Mouse (Mus musculus) adrenal gland, adult 8-10 months (tissue): ENCODE results near the gene Cd68. TPM values are rescaled to one million over a fixed set of nuclear protein-coding genes. Genes with fewer than 3 reads are reported as not detected.
"Not testable (repeated sequence)": the region's sequence is repeated elsewhere in the genome, so short reads cannot be mapped to it uniquely, and the experiment has no call there.

Experiments used
- DNase-seq: peaks from one replicate; pipeline ENCODE4 v3.0.0; 2022
- microRNA-seq, 2 experiments: library from miRNA; unstranded; fragments of <30 nt; microRNA quantifications; one replicate each; pipeline ENCODE4 v1.2.0; 2022
- total RNA-seq, 4 experiments: library from RNA; stranded (reverse); gene quantifications; 2 replicates each; pipeline ENCODE4 v1.2.4; 2022

The Cd68 gene
- total RNA-seq, 4 experiments from 2014 or later, result 17.9 to 43.8 (median 30.0) TPM

- no peak for DNase-seq
Measured at GRCm38 (mm10) chr11:69623006-69623405, 42.9 kb downstream of the Cd68 start.

- DNase-seq, result no peak
Measured at GRCm38 (mm10) chr11:69622406-69622805, 43.5 kb downstream of the Cd68 start.

GRCm38 (mm10) chr11:69621571-69622268, 44.2 kb downstream of the Cd68 start, which contains the start of gene Sat2:
TSS of gene Sat2 (plus strand) at chr11:69622024.
- no peak for DNase-seq

- no peak for DNase-seq
Measured at GRCm38 (mm10) chr11:69620394-69621081, 45.4 kb downstream of the Cd68 start.

GRCm38 (mm10) chr11:69617805-69618204, 48.1 kb downstream of the Cd68 start, which contains the start of gene Shbg:
TSS of gene Shbg (minus strand) at chr11:69617905.
- DNase-seq, result no peak

GRCm38 (mm10) chr11:69616781-69617180, 49.2 kb downstream of the Cd68 start:
- DNase-seq, result no peak

GRCm38 (mm10) chr11:69614257-69614588, 51.7 kb downstream of the Cd68 start:
- DNase-seq, result not testable (repeated sequence)

Small RNA genes lying within 50 kb of the gene (microRNA-seq; reads per million reads assigned to microRNA genes)
- gene Mir1934 (3.7 to 4.2 reads per million in 2 experiments), gene Mir467f (0 reads per million in 2 experiments)

Other genes starting within 250 kb of the Cd68 start
- gene Dnah2, start 117.0 kb downstream of the Cd68 start, total RNA-seq, result 1 to 10 TPM in 1 of 4 experiments, under 1 TPM in 3; 0.14 to 1.0 (median 0.70) TPM
- gene Efnb3, start 105.9 kb downstream of the Cd68 start, total RNA-seq, result under 1 TPM; 0.77 to 0.86 (median 0.81) TPM
- 10 to 100 TPM in 3 of 4 experiments, 1 to 10 TPM in 1; 9.1 to 11.9 (median 11.0) TPM for gene Wrap53, start 85.9 kb downstream of the Cd68 start, total RNA-seq
- gene Trp53, start 85.8 kb downstream of the Cd68 start, total RNA-seq, result 10 to 100 TPM; 57.6 to 71.1 (median 64.0) TPM
- gene Atp1b2, start 60.2 kb downstream of the Cd68 start, total RNA-seq, result 10 to 100 TPM; 22.5 to 47.8 (median 38.2) TPM
- not detected for gene Shbg, start 48.2 kb downstream of the Cd68 start, total RNA-seq
- gene Sat2, start 44.1 kb downstream of the Cd68 start, total RNA-seq, result 10 to 100 TPM in 2 of 4 experiments, 1 to 10 TPM in 2; 7.3 to 17.8 (median 12.8) TPM
- gene Fxr2, start 33.2 kb downstream of the Cd68 start, total RNA-seq, result 100 to 1,000 TPM in 1 of 4 experiments, 10 to 100 TPM in 3; 75.8 to 112 (median 91.2) TPM
- not detected for gene Sox15, start 10.8 kb downstream of the Cd68 start, total RNA-seq
- gene Mpdu1, start 3.5 kb downstream of the Cd68 start, total RNA-seq, result 100 to 1,000 TPM; 107 to 123 (median 113) TPM
- 100 to 1,000 TPM; 500 to 614 (median 555) TPM for gene Eif4a1, start 6.3 kb upstream of the Cd68 start, total RNA-seq
- 10 to 100 TPM; 72.5 to 92.1 (median 85.0) TPM for gene Senp3, start 15.9 kb upstream of the Cd68 start, total RNA-seq
- 1 to 10 TPM; 2.5 to 7.3 (median 4.5) TPM for gene Tnfsf13, start 19.6 kb upstream of the Cd68 start, total RNA-seq
- gene Tnfsf12, start 29.7 kb upstream of the Cd68 start, total RNA-seq, result 10 to 100 TPM; 24.1 to 47.6 (median 36.3) TPM
- gene Tnfsfm13, start 29.9 kb upstream of the Cd68 start, total RNA-seq, result 1 to 10 TPM; 3.4 to 8.4 (median 7.9) TPM
- 100 to 1,000 TPM in 2 of 4 experiments, 10 to 100 TPM in 2; 85.2 to 125 (median 101) TPM for gene Polr2a, start 92.5 kb upstream of the Cd68 start, total RNA-seq
- gene Slc35g3, start 95.8 kb upstream of the Cd68 start, total RNA-seq, result not detected
- 100 to 1,000 TPM in 2 of 4 experiments, 10 to 100 TPM in 2; 73.0 to 121 (median 97.6) TPM for gene Zbtb4, start 99.8 kb upstream of the Cd68 start, total RNA-seq
- gene Chrnb1, start 129.8 kb upstream of the Cd68 start, total RNA-seq, result 1 to 10 TPM; 1.5 to 8.1 (median 5.0) TPM
- 10 to 100 TPM in 2 of 4 experiments, 1 to 10 TPM in 2; 2.5 to 32.7 (median 16.9) TPM for gene Fgf11, start 135.7 kb upstream of the Cd68 start, total RNA-seq
- gene Tmem102, start 139.5 kb upstream of the Cd68 start, total RNA-seq, result 1 to 10 TPM in 1 of 4 experiments, under 1 TPM in 3; 0.45 to 1.1 (median 0.72) TPM
- not detected for gene Gm39566, start 149.1 kb upstream of the Cd68 start, total RNA-seq
- gene Spem2, start 152.3 kb upstream of the Cd68 start, total RNA-seq, result not detected
- gene Spem1, start 156.0 kb upstream of the Cd68 start, total RNA-seq, result under 1 TPM in 1 of 4 experiments, not detected in 3; 0.38 TPM
- 10 to 100 TPM; 22.2 to 48.7 (median 35.8) TPM for gene Nlgn2, start 171.6 kb upstream of the Cd68 start, total RNA-seq
- 100 to 1,000 TPM; 122 to 164 (median 149) TPM for gene Tmem256, start 172.4 kb upstream of the Cd68 start, total RNA-seq
- 10 to 100 TPM; 40.2 to 69.1 (median 62.1) TPM for gene Plscr3, start 180.2 kb upstream of the Cd68 start, total RNA-seq
- under 1 TPM in 2 of 4 experiments, not detected in 2; 0.11 to 0.20 TPM for gene Tnk1, start 192.6 kb upstream of the Cd68 start, total RNA-seq
- not detected for gene Tmem95, start 211.9 kb upstream of the Cd68 start, total RNA-seq
- gene Kctd11, start 215.3 kb upstream of the Cd68 start, total RNA-seq, result 1 to 10 TPM; 4.3 to 6.2 (median 5.5) TPM
- gene Acap1, start 229.4 kb upstream of the Cd68 start, total RNA-seq, result 1 to 10 TPM in 2 of 4 experiments, under 1 TPM in 2; 0.31 to 1.9 (median 0.86) TPM
- gene 2810408A11Rik, start 234.8 kb upstream of the Cd68 start, total RNA-seq, result 1 to 10 TPM in 1 of 4 experiments, under 1 TPM in 3; 0.23 to 2.4 (median 0.71) TPM
- 10 to 100 TPM; 36.4 to 71.4 (median 51.5) TPM for gene Neurl4, start 234.9 kb upstream of the Cd68 start, total RNA-seq
- 10 to 100 TPM; 44.0 to 72.7 (median 52.0) TPM for gene Gps2, start 247.7 kb upstream of the Cd68 start, total RNA-seq